Mouse (Mus musculus) R1 (cell line): Measurements from ENCODE around the gene 5730480H06Rik.

Experiments
- DNase-seq: peaks from one replicate; pipeline ENCODE4 v3.0.0-alpha.2; 2018; ENCODE audit warnings: low read depth, low spot score

5730480H06Rik gene

GRCm38 (mm10) chr5:48419741-48420140, 92.0 kb downstream of the 5730480H06Rik start:
- DNase-seq = no peak

GRCm38 (mm10) chr5:48421957-48422356, 94.2 kb downstream of the 5730480H06Rik start:
- no peak for DNase-seq

- peak; percentile 21 for DNase-seq
Observed at GRCm38 (mm10) chr5:48430459-48430858, 102.7 kb downstream of the 5730480H06Rik start.

GRCm38 (mm10) chr5:48448888-48449287, 121.1 kb downstream of the 5730480H06Rik start:
- no peak for DNase-seq

GRCm38 (mm10) chr5:48460221-48460620, 132.5 kb downstream of the 5730480H06Rik start:
- no peak for DNase-seq
